Mouse (Mus musculus) cerebral cortex, adult 2 months (tissue): ENCODE data around the gene Mrgpra2a.

Source experiments
- WGBS: fragments of 180-500 bp; shearing (Covaris S2); methylation state at CpG from one replicate; pipeline ENCODE4 v1.1.7; 2018; 5-methylcytosine and 5-hydroxymethylcytosine counted together

The Mrgpra2a gene

GRCm38 (mm10) chr7:47452015-47452414 lies at the start of gene Mrgpra2a:
TSS of gene Mrgpra2a (minus strand) at chr7:47452139.
- no CpG with 5 or more reads among the region's 1 CpGs for WGBS

- no CpG with 5 or more reads among the region's 1 CpGs for WGBS
These were observed 37.5 kb upstream of the Mrgpra2a start for GRCm38 (mm10) chr7:47489438-47489837.

- WGBS, result 36% methylated on average over 2 of the region's 3 CpGs
These were observed 22.0 kb upstream of the Mrgpra2a start for GRCm38 (mm10) chr7:47473904-47474303.

GRCm38 (mm10) chr7:47436463-47436862 lies 15.5 kb downstream of the Mrgpra2a start:
- 43% methylated on average over 2 of the region's 2 CpGs for WGBS

GRCm38 (mm10) chr7:47410602-47411001 lies 41.3 kb downstream of the Mrgpra2a start:
- 47% methylated on average over 2 of the region's 2 CpGs for WGBS

GRCm38 (mm10) chr7:47409545-47409944 lies 42.4 kb downstream of the Mrgpra2a start:
- WGBS, result 37% methylated on average over 1 of the region's 1 CpGs
